Mouse (Mus musculus) urinary bladder, postnatal 10 days (tissue): ENCODE results near the gene Phrf1.

Experiments used
- DNase-seq: peaks from one replicate; pipeline ENCODE4 v3.0.0; 2022; ENCODE audit warnings: low spot score

The Phrf1 gene

GRCm38 (mm10) chr7:141228279-141229067, at the start of gene Phrf1:
Gene Phrf1, plus strand, starts transcription at chr7:141228784.
- peak; percentile 80 for DNase-seq

- no peak for DNase-seq
These were observed 40.4 kb upstream of the Phrf1 start for GRCm38 (mm10) chr7:141188194-141188593.

- DNase-seq = no peak
These were observed 39.9 kb upstream of the Phrf1 start for GRCm38 (mm10) chr7:141188733-141189132.

GRCm38 (mm10) chr7:141190220-141190619, 38.4 kb upstream of the Phrf1 start:
- no peak for DNase-seq

DNA sequence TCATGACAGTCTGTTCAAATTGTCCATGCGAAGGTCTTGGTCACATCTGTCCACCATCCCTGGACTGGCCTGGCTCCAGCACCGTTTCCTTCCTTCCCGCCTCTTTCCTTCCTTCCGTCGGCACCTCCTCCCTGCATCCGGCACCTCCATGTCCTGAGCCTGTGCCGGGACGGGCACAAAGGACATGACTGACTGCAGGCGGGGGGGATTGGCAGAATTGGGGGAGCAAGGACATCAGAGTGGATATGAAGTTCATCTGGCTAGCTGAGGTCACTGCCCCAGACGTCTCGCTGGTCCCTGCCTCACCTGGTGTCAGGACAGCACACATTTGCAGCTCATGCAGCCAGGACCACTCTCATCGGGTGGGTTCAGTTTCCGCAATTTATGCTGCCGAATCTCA, 37.5 kb upstream of the Phrf1 start:
- no peak for DNase-seq

DNA sequence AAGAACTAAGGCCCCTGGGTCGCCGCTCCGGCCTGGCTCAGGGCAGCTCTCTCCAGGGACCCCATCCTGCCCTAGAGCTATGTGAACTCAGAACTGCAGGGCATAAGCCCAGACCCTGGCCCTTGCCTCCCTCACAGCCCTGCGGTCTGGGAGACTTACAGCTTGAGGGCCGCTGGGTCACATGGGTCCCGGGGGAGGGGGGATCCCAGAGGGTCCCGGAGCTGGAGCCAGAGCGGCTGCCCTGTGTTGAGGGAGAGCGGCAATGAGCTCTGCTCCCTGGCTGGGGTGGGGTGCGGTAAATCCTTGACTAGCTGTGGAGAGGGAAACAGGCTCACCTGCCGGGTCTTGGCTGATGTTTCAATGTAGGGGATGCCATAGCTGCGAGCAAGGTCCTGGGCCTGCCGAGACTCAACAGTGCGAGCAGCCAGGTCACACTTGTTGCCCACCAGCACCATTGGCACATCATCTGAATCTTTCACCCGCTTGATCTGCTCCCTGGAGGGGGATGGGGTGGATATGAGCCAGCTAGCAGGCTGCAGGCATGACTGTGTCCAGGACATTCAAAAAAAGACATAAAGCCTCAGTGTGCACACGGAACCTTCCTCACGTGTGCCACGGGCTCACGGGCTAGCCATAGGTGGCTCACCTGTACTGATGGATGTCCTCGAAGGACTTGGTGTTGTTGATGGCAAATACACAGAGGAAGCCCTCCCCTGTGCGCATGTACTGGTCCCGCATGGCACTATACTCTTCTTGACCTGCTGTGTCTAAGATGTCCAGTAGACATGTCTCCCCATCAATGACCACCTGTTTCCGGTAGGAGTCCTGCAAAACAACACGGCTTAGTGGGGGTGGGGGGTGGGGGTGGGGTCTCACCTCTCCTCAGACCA, 36.5 kb upstream of the Phrf1 start:
- no peak for DNase-seq

DNA sequence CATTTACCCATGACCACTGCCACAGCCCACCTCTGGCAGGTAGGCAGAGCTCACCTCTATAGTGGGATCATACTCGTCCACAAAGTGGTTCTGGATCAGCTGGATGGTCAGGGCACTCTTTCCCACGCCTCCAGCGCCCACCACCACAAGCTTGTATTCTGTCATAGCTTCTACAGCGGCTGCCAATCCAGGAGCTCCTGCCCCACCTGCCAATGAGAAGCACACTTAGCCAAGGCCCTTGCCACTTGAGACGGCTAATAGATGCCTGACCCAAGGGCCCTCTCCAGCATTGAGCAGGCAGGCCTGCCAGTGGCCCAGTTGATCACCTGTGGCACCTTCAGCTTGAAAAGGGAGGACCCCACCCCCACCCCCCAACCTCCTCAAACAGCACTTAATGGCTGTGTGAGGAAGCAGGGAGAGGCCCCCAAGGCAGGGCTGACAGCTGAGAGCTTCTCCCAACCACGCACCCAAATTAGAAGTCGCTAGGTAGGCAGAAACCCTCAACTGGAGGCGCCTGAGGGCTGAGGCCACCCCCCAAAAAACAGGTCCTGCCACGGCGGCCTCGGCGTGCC, 35.7 kb upstream of the Phrf1 start:
- DNase-seq = no peak

DNA sequence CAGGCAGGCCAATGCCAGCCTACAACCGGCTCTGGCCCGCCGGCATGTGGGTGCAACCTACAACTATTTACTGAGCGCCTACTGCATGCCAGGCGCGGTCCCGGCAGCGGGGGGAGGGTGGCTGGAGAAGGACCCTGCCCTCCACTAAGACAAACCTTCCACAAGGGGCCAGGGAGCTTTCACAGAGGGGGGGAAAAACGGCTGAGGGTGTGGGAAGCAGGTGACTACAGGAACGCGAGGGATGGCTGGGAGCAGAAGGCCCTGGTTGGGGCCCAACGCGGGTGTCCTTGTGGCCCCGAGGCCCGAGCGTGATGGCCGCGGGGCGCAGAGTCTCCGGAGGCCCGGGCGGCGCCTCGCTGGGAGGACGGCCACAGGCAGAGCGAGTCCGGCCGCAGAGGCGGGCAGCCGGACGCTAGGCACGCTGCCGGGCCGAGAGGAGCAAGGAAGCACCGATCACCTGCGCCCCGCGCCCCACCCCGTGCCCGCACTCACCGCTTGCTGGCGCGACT, 35.2 kb upstream of the Phrf1 start:
- DNase-seq = no peak

- DNase-seq = peak; percentile 96
These were observed 34.6 kb upstream of the Phrf1 start, which contains the start of the genes Hras and Lrrc56 for GRCm38 (mm10) chr7:141193948-141194347. Gene Hras, minus strand, starts transcription at chr7:141194005. Gene Lrrc56, plus strand, starts transcription at chr7:141194157.

- DNase-seq = no peak
These were observed 34.2 kb upstream of the Phrf1 start for GRCm38 (mm10) chr7:141194409-141194808.

DNA sequence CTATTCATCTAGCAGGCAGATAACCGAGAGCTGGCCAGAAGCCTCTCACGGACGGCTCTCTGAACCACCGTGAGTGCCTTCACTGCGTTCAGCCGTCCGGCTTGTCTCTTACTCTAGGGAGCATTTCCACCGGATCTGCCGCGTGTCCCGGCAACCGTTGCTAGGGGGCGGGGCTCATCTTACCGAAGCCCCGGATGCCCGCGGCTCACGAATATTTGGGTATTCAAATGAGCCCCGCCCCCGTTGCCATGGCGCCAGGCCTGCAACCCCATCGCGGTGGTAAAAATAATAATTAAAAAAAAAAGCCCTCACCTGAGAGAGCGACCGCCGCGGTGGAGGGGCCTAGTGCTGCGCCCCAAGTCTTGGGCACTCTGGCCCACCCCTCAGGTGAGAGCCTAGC, 33.8 kb upstream of the Phrf1 start:
- peak; percentile 61 for DNase-seq

DNA sequence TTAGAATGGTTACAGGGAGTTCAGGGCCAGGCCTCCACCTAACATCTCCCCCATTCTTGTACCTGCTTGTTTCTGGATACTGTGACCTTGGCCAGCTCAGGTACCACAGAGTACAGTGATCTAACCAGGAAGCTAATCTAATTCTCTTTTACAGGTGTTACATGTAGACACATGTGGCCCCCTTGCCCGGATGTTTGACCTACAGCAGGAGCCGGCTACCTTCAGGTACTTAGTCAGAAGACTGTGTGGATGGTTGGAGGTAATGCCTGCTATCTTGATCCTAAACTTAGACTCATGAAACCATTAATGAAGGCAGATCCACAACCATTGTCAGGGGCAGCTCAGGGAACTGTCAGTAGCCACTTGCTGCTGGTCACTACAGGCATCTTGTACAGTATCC, 32.8 kb upstream of the Phrf1 start:
- no peak for DNase-seq

DNA sequence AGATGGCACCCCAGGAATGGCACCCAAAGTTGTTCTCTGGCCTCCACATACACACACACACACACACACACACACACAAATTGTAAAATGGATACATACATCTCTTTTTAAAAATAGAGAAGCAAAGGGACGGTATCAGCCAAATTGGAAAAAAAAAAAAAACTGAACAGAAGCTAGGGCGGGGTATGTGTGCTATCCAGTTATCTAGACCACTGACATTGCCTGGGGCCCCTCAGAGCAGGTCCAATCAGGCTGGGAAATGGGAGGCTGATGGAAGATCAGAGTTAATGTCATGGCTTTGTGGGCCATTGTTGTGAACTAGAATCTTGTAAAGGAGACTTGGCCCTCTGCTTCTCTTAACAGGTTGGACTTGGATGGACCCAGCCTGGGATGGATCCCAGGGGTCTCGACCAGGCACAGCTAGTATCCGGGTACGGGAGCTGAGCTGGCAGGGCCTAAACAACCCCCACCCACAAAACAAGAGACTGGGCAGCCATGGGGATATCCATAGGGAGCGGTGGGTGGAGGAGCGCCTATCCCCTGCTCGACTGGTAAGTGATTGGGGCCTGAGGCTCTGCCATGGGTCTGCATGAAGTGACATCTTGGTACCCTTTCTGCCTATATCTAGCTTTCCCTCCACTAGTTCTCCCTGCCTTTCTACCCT, 31.8 kb upstream of the Phrf1 start:
- DNase-seq = no peak

- DNase-seq = no peak
These were observed 30.5 kb upstream of the Phrf1 start for GRCm38 (mm10) chr7:141198121-141198520.

DNA sequence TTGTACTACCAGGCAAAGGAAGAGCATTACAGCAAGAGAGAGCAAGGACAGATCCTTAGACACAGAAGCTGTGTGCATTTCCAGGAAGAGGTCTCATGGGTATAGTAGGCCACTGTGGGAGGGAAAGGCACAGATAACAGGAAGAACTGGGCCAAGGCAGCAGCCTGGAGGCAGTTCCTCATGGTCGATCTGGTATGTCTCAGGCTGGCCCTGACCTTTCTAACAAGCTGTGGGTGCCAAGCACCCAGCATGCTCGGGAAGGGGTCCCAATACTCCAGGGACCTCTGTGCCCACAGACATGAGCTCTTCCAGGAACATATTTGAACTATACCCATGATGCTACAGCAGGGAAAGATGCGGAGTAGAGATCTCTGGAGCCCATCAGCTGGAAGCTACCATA, 24.0 kb upstream of the Phrf1 start:
- no peak for DNase-seq

DNA sequence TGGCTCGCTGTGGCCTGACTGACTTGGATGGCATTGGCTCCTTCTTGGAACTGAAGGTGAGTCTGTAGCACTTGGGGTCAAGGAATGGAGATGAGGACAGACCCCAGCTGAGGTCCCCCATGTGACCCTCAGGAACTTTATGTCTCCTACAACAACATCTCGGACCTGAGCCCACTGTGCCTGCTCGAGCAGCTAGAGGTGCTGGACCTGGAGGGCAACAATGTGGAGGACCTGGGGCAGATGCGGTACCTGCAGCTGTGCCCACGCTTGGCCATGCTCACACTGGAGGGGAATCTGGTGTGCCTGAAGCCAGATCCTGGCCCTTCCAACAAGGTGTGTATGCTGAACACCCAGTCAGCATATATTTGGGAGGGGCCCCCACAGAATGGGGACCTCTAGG, 23.1 kb upstream of the Phrf1 start:
- DNase-seq = no peak

- no peak for DNase-seq
These were observed 22.2 kb upstream of the Phrf1 start for GRCm38 (mm10) chr7:141206182-141206937.

DNA sequence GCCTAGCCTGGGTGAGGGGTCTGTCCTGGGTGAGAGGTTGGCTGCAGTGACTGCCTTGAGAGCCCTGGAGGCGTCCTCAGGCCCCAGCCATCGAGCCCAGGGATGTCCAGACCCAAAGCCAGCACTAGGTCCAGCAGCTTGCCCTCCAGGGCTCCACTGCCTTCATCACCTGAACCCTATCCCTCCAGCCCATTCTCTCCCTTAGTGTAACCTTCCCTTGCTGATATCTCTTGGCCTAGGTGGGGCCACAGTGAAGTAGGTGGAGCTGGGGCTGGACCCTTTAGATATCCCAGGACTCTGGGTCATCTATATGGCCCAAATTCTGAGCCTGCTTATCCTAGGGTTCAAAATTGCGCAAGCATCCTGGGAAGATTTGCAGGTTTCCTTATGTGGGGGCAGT, 19.1 kb upstream of the Phrf1 start:
- DNase-seq = no peak

DNA sequence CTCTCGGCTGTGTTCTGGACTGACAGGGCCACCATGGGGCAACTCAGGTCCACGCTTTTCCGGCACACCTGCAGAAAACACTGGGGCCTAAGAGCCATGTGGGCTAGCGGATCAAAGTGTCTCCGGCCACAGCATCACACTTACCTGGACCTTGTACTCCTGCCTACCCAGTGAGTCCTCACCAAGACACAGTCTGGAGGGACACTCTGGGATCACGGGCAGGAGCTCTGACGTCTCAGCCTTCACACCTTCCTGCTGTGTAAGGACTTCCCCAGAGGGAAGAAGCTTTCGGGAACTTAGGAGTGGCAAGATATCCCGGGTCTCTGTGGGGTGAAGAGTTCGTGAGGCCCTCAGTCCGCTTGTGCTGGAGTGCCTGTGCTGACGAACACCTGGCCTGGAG, 18.4 kb upstream of the Phrf1 start:
- no peak for DNase-seq

DNA sequence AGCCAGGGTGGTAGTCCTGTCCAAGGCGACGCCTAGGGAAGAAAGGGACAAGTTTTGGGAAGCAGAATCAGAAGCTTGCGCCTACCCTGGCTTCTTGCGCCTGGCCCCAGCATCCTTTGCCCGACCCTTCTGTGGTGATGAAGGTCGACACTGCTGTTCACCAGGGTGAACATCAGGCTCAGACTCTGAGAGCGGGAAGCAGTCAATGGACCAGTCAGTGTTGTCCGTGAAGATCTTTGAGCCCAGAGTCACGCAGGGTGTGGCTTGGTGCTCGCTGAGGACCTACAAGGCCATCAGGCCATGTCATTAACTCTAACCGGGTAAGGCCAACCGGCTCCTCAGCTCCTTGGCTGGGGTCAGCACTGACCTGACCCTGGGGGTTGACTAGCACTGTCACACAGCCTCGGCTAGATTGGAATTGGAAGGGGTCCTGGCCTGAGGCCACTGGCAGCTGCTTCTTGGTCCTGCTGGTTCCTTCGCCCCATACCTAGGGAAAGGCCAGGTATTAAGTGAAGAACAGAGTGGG, 17.9 kb upstream of the Phrf1 start:
- DNase-seq = no peak

- DNase-seq = no peak
These were observed 15.5 kb upstream of the Phrf1 start for GRCm38 (mm10) chr7:141213133-141213532.
